25 mouse cellular contexts compared by ENCODE assay signal in the genomic region with DNA sequence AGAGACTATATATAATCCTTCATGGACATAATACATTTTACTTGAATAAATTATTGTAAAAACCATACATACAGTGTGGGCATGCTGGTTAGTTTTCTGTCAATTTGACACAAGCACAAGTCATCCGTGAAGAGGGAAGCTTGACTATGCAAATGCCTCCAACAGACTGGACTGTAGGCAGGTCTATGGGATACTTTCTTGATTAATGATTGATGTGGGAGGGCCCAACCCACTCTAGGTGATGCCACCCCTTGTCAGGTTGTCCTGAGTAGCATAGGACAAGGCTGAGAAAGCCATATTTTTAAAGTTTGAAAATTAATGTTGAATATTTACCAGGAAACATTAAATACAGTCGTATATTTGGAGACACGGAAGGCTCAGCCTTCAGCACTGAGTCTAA. TPM values are rescaled to one million over a fixed set of nuclear protein-coding genes. Genes with fewer than 3 reads are reported as not detected.
DNase-seq lines count a peak whose midpoint lies in the region; ATAC-seq and TF ChIP-seq lines count a peak whose summit lies in the region.
"Had no signal": no experiment of that assay in that cellular context is flagged by ENCODE, and none has a peak within 500 bp of the region (broad histone marks: within the 10 kb centered on the region; RNA-seq: fewer than 3 reads in every experiment).

No protein-coding gene starts in this region.

- TF ChIP-seq CTCF in kidney, adult 2 months (conservative IDR thresholded peaks at IDR 0.05; ENCODE audit: insufficient read depth, insufficient read length, low read depth, low read length), result no peak
- no peak for TF ChIP-seq CTCF in kidney, postnatal 0 days (IDR thresholded peaks at IDR 0.05; ENCODE audit: low read depth)

- no peaks in the 10 kb centered on the region for H3K27me3 ChIP-seq in kidney, adult 2 months (replicated peaks; ENCODE audit: control insufficient read depth, insufficient read depth, low read length)
- H3K27me3 ChIP-seq in kidney, embryonic 15.5 days, result no peaks in the 10 kb centered on the region
- H3K27me3 ChIP-seq in kidney, postnatal 0 days (ENCODE audit: insufficient read depth, low read length), result no peaks in the 10 kb centered on the region
- H3K27me3 ChIP-seq: embryonic facial prominence, embryonic 13.5 days; embryonic facial prominence, embryonic 15.5 days; forebrain, embryonic 12.5 days had no signal

- H3K27ac ChIP-seq in kidney, adult 2 months (ENCODE audit: insufficient read depth, low read depth, low read length), result no peak overlapping the region
- no peak overlapping the region for H3K27ac ChIP-seq in kidney, embryonic 15.5 days
- H3K27ac ChIP-seq in kidney, postnatal 0 days, result no peak overlapping the region
- H3K27ac ChIP-seq: embryonic facial prominence, embryonic 13.5 days; embryonic facial prominence, embryonic 15.5 days; forebrain, embryonic 10.5 days; forebrain, embryonic 12.5 days had no signal

- 60% methylated on average over 3 of the region's 3 CpGs for WGBS in kidney, adult 2 months
- 84% methylated on average over 3 of the region's 3 CpGs for WGBS in kidney, embryonic 15.5 days
- WGBS in kidney, postnatal 0 days, result 71% methylated on average over 3 of the region's 3 CpGs

- ATAC-seq in kidney, embryonic 15.5 days (replicated peaks; ENCODE audit: low FRiP score), result peak; percentile 67; the same call in 1 of the 2 replicates
- peak; percentile 59; the same call in 1 of the 2 replicates for ATAC-seq in kidney, postnatal 0 days (replicated peaks; ENCODE audit: low FRiP score, low read depth)
- ATAC-seq: forebrain, embryonic 14.5 days had no signal

- H3K9ac ChIP-seq in kidney, embryonic 15.5 days, result no peak overlapping the region
- H3K9ac ChIP-seq in kidney, postnatal 0 days (ENCODE audit: low read depth, low read length), result no peak overlapping the region
- H3K9ac ChIP-seq: embryonic facial prominence, embryonic 13.5 days; embryonic facial prominence, embryonic 15.5 days; forebrain, embryonic 12.5 days had no signal

- no peaks in the 10 kb centered on the region for H3K9me3 ChIP-seq in kidney, embryonic 15.5 days (replicated peaks)
- H3K9me3 ChIP-seq in kidney, postnatal 0 days (replicated peaks; ENCODE audit: low read length), result no peaks in the 10 kb centered on the region
- H3K9me3 ChIP-seq: embryonic facial prominence, embryonic 13.5 days; embryonic facial prominence, embryonic 15.5 days; forebrain, embryonic 10.5 days; forebrain, embryonic 12.5 days had no signal

- no peak overlapping the region for H3K4me3 ChIP-seq in kidney, adult 2 months (ENCODE audit: insufficient read depth, low read depth, low read length)
- H3K4me3 ChIP-seq in kidney, embryonic 15.5 days (replicated peaks), result no peak overlapping the region
- no peak overlapping the region for H3K4me3 ChIP-seq in kidney, postnatal 0 days (replicated peaks; ENCODE audit: low read depth, low read length)
- H3K4me3 ChIP-seq: embryonic facial prominence, embryonic 13.5 days; embryonic facial prominence, embryonic 15.5 days; erythroblast, embryonic 14.5 days; forebrain, embryonic 10.5 days; forebrain, embryonic 12.5 days had no signal

- no peaks in the 10 kb centered on the region for H3K4me1 ChIP-seq in kidney, adult 2 months (ENCODE audit: control insufficient read depth, insufficient read depth, low read length)
- H3K4me1 ChIP-seq in kidney, embryonic 15.5 days, result no peaks in the 10 kb centered on the region
- no peaks in the 10 kb centered on the region for H3K4me1 ChIP-seq in kidney, postnatal 0 days (replicated peaks; ENCODE audit: insufficient read depth, low read length)
- H3K4me1 ChIP-seq: embryonic facial prominence, embryonic 13.5 days; embryonic facial prominence, embryonic 15.5 days; forebrain, embryonic 10.5 days; forebrain, embryonic 12.5 days had no signal

- H3K36me3 ChIP-seq in kidney, adult 2 months (ENCODE audit: control insufficient read depth, insufficient read depth, low read length), result no peaks in the 10 kb centered on the region
- H3K36me3 ChIP-seq in kidney, embryonic 15.5 days, result no peaks in the 10 kb centered on the region
- no peaks in the 10 kb centered on the region for H3K36me3 ChIP-seq in kidney, postnatal 0 days (ENCODE audit: insufficient read depth, low read length)
- H3K36me3 ChIP-seq: embryonic facial prominence, embryonic 13.5 days; embryonic facial prominence, embryonic 15.5 days; forebrain, embryonic 10.5 days; forebrain, embryonic 12.5 days had no signal

- H3K4me2 ChIP-seq in kidney, embryonic 15.5 days, result no peak overlapping the region
- H3K4me2 ChIP-seq in kidney, postnatal 0 days (ENCODE audit: low read length), result no peak overlapping the region
- H3K4me2 ChIP-seq: embryonic facial prominence, embryonic 13.5 days; embryonic facial prominence, embryonic 15.5 days; forebrain, embryonic 12.5 days had no signal

- DNase-seq in kidney, adult 2 months, result peak; percentile 16
- DNase-seq in kidney, postnatal 4 days, result no peak
- DNase-seq in kidney, adult 11 months, result no peak
- DNase-seq in kidney, postnatal 0 days (ENCODE audit: low spot score), result no peak
- DNase-seq in kidney, adult 9 months, result no peak
- DNase-seq: adrenal gland, adult 2 months; adrenal gland, postnatal 10 days; adrenal gland, postnatal 25 days; cerebellum, adult 11 months; cerebellum, adult 18-20 months; cerebellum, adult 8-10 months; cerebellum, adult 9-11 months; cerebellum, postnatal 14 days; cerebellum, postnatal 36 days; embryo, embryonic 11 days had no signal

- no peak for TF ChIP-seq POLR2A in kidney, adult 2 months (IDR thresholded peaks at IDR 0.05; ENCODE audit: low read depth, low read length)

RNA-seq across cellular contexts. Expression of gene BC051665, which starts 5.6 kb away (rescaled TPM):
- not detected in 2 replicates for polyA plus RNA-seq in kidney, adult 2 months (2012; rRNA removed)
- polyA plus RNA-seq in kidney, embryonic 15.5 days (2015; fragmentation: Nextera tagmentation; extraction: Ambion mirVana), result not detected in 2 replicates
- polyA plus RNA-seq in kidney, postnatal 0 days (2015; fragmentation: Nextera tagmentation; extraction: Ambion mirVana), result not detected in 2 replicates
- polyA plus RNA-seq: adrenal gland, adult 2 months; brain, embryonic 14.5 days; C2C12; embryonic facial prominence, embryonic 11.5 days; embryonic facial prominence, embryonic 13.5 days; embryonic facial prominence, embryonic 15.5 days; erythroblast, embryonic 14.5 days; forebrain, embryonic 10.5 days; forebrain, embryonic 12.5 days; forebrain, embryonic 14.5 days had no signal

RNA-seq across cellular contexts. Expression of gene Ctsll3, which starts 22.1 kb away (rescaled TPM):
- not detected in 2 replicates for polyA plus RNA-seq in kidney, adult 2 months (2012; rRNA removed)
- not detected in 2 replicates for polyA plus RNA-seq in kidney, embryonic 15.5 days (2015; fragmentation: Nextera tagmentation; extraction: Ambion mirVana)
- not detected in 2 replicates for polyA plus RNA-seq in kidney, postnatal 0 days (2015; fragmentation: Nextera tagmentation; extraction: Ambion mirVana)
- polyA plus RNA-seq: adrenal gland, adult 2 months; brain, embryonic 14.5 days; C2C12; embryonic facial prominence, embryonic 11.5 days; embryonic facial prominence, embryonic 13.5 days; erythroblast, embryonic 14.5 days; forebrain, embryonic 10.5 days; forebrain, embryonic 12.5 days; forebrain, embryonic 14.5 days had no signal
